Mouse (Mus musculus): ENCODE data around the gene Cemip2.

The Cemip2 gene

DNA sequence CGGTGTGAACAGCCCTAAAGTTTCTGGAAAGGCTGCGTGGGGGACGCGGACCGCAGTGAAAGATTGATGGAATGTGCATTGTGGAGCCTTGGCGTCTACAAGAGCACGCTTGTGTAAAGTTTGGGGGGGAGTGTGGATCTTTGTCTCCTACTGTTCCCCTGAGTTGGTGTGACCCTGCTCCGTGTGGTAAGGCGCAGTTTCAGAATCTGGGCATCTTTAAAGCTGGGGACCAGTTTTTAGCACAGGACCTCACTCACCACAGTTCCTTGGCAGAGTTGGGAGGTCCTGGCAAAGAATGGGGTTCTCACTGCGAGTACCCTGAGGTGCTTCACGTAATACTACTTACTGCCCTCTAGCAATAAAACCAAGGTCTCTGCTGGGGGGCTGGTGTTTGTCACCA lies 964 bp downstream of the Cemip2 start:
- DNase-seq (ENCODE audit: low spot score) = no peak

DNA sequence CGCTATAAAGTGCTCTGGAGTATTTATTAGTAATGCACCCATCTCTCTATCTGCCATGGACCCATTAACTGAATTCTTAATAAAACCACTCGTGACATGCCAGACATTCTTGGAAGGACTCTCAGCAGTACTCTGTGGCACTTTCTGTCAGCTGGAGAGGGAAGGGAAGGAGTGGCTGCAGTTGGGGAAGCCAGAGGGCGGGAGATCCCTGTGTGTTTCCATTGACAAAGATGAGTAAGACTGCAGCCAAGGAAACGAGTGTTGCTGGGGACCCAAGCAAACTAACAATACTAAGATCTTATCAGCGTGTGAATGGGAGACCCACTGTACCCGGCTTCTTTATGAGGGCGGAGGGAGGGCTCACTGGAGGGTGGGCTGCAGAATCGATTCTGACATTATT lies 2.5 kb downstream of the Cemip2 start:
- no peak for DNase-seq (ENCODE audit: low spot score)

DNA sequence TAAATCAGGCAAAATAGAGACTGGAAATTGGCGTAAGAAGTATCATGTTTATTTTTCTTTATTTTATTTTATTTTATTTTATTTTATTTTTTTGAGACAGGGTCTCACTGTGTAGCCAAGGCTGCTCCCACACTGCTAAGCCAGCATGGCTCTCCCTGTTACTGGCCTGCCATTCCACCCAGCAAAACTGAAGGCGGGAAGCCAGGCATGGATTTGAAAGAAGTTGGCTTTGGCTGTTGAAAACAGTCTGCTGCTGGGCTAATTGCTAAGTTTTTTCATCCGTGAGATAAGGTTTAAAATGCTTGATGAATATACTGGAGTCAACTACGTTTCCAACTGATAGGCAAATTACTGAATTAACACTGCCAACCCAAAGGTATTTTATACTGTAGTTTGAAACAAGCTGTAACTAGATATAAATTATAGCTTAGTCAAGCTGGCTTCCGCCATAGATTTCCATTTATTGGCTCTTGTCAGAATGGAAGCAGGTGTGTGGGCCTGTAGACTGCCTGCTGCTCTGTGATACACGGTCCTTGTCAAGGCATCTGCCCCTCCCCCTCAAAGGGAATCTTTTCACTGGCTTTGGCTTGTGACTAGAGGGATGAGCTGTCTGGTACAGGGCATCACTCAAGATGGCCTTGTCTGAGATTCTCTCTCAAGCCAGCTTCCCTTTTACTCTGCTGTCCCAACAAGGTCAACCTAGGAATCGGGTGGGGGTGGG lies 3.1 kb downstream of the Cemip2 start:
- no peak for DNase-seq (ENCODE audit: low spot score)

DNA sequence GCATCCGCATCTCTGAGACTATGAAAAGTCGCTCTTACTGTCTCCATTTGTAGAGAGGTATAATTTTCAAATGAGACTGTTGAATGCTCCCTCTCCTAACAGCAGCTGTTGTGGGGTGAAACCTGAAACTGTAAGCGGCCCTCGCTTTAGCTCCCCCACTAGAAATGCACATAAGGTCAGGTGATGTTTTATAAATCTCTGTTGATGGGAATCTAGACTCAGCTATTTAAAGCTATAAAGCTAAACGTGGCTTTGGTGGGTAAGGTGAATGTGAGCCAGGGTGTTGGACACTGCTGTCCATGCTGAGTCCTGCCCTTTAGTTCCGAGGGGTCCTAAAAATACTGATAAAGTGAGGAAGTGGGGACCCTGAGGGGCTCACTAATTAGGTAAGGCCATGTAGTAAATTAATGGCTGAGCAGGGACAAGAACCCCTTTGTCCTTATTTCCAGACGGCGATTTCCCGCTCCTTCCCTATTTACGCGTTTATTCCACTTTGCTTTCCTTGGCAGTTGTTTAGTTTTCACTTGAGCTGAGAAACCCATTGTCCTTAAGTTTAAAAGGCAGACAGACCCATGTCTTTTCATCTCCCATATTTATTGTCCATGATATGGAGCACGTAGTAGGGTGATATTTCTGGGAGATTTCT lies 3.8 kb downstream of the Cemip2 start:
- no peak for DNase-seq (ENCODE audit: low spot score)

DNA sequence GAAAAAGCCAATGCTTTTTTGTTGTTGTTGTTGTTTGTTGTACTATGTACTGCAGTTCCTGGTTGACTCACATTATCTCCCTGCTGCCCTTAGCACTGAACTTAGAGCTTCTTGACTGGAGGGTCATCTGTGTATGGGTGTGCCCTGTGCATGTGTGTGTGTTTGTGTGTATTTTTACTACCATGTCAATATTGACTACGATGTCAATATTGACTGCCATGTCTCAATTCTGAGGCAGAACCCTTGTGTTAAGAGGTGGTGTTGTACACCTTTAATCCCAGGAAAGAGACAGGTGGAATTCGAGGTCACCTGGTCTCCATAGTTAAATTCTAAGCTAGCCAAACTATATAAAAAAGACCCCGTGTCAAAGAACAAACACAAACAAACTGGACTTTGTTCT lies 5.6 kb downstream of the Cemip2 start:
- DNase-seq (ENCODE audit: low spot score) = no peak

DNA sequence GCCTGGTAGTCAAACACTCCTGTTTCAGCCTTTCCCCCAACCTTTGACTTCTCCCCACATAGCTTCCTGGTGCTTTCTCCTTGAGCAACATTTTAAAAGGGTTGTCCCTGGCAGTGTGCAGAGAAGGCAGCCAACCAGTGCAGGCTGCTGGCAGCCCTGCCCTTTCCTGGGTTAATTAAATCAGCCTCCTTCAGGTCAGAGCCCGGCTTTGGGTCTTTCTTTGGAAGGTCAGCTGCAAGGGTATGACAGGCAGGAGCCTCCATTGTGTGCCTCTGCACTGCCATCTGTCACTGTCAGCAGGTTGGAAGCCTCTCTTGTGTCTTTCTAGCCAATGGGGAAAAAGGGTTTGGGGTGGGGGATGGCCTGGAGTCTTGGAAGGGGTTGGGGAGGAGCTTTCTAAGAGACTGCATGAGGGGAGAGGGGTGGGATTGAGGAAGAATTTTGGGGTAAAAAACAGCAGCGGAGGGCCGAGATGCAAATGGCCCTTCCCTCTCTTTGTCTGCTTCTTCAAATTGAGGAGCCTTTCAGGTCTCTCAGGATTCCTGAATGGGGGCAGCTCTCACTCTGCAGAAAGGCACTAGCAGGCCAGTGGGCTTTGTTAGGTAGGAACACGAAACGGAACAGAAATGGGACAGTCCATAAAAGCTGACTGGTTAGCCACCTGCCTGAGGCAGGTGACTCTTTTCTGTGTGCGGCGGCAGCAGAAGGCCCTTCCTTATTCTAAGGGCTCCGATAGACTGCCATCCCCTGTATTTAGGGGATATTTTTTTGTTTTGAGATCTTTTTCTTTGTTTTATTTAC lies 6.4 kb downstream of the Cemip2 start:
- no peak for DNase-seq (ENCODE audit: low spot score)

DNA sequence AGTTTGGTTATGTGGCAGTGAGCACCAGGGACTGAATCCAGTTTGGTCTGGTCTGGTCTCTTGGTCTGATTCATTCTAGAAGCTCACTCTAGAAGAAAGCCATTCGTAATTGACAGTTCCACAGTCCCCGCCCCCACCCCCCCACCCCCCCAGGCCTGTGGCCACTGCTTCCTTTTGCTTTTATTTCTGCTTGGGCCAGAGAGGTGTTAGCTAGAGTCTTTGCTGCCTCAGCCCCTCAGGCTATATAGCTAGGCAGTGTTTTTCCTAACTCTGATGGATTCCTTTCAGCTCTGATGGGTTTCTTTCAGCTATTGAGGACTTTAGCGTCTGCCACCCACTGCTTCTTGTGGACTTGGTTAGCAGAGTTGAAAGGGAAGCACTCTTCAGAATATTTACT lies 7.0 kb downstream of the Cemip2 start:
- no peak for DNase-seq (ENCODE audit: low spot score)

DNA sequence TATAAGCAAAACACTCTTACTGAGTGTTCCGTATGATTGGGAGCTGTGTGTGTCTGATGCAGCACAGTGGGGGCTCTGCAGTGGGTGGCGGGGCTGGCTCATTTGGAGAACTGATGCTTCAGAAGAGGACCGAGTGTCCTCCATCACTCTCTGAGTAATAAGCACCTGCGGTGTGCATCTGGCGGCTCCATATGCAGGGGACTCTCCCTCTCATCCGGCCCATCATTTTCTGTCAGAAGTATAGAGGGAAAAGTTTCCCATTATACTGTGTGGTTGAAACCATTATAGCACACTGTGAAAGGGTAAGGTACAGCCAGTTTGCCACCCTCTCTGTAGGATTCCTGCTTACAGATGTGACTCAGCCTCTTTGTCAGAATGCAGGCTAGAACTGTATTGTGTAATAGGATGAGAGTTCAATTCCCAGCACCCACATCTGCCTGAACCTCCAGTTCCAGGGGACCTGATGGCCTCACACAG lies 8.9 kb downstream of the Cemip2 start:
- no peak for DNase-seq (ENCODE audit: low spot score)

DNA sequence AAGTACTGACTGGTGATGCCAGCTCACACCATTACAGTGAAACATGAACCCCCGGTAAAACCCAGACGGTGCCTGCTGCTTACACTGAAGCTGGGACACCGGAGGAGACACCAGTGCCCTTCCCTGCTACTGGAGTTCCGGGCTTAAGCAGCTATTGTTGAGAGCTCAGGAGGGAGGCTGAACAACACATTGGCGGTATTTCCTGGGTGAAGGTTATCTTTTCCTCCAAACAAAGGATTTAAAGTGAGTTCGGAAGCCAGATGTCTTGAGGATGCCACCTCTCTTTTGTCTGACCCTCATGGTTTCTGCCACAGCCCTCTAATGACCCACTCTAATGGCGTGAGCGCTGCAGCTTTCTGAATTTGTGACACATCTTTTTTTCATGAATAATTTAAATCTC lies 10.9 kb downstream of the Cemip2 start:
- DNase-seq (ENCODE audit: low spot score) = no peak

DNA sequence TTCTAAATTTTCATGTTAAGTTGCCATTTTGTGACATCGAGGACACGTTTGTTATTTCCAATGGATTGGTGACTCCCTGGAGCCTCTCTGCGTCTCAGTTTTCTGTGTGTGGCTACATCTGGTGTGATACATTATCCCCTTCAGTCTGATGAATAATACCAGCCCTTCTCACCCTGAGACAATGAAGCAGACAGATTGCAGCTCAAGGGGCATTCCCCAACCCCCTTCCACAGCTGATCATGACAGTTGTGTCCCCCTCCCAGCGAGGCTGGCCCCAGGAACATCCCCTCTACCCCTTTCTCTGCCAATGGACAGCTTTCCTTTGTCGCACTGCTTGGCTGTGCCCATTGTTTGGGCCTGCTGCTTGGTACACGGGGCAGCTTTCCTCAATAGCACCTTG lies 11.5 kb downstream of the Cemip2 start:
- no peak for DNase-seq (ENCODE audit: low spot score)

DNA sequence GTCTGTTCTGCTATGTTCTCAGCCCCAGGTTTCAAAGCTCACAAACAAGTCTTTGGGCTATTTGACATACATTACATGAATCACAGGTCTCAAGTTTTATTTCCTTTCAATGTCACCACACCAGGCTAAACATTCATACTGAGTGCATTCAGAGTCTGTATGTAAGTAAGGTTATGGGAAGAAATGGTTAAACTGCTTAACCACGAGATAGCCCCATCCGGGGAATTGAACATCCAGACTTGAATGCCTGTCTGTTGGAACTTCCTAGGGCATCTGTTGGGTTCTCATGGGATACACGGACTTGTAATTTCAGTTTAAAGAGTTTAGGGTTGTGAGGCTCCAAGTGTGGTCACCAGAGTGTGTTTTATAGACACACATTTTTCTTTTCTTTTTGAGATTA lies 13.2 kb downstream of the Cemip2 start:
- DNase-seq (ENCODE audit: low spot score) = no peak

DNA sequence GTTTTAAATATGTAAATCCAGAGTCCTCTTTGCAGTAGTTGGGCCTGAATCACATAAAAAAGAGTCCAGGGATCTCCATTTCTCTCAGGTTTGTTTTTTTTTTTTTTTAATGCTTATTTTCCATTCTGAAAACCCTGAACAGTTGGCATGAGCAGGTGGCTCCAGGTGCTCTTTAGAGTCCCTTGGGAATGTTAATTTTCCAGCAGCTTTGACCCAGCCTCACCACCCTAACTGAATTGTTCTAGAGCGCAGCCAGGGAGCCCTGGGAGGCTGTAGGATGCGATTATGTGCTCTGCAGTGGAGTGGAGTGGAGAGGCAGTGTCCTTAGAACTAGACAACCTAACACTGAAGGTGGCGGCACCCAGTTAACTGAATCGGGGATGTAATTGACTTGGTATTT lies 13.7 kb downstream of the Cemip2 start:
- DNase-seq (ENCODE audit: low spot score) = no peak

DNA sequence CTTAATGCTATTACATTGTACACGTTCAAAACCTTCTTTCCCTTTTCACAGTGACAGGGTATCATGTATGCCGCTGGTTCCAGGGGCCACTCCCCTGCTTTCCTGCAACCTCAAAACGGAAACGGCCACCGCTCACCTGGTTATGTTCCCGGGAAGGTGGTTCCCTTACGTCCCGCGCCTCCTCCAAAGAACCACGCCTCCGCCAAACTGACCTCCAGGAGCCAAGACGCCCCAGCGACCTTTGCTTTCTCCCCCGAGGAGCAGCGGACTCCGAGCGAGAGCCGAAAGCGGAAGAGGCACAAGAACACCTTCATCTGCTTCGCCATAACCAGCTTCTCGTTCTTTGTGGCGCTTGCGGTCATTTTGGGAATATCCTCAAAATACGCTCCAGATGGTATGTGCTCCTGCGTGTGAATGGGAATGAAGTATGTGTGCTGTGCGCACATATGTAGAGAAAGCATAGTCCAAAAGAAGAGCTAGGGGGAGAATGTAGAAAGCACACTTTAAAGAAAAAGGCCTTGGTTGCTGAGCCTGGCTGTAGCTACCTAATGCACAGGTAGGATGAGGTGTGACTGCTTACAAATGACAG lies 14.5 kb downstream of the Cemip2 start:
- DNase-seq (ENCODE audit: low spot score) = no peak

DNA sequence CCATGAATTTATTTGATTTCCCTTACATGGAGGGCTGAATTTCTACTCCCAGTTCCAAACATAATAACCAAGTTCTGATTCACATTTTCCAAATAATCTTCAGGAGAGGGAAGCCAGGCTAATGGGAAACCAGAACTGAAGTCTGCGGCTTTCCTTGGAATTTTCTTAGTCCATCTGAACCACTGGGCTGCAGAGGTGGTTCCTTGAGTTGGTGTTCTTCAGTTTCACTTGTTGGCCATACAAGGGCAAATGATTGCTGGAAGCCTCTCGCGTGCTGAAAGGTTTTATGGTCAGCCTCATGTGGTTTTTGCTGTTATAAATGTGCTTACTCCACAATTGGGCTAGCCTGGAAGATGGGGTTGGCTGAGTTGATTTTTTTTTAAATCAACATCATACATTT lies 16.4 kb downstream of the Cemip2 start:
- no peak for DNase-seq (ENCODE audit: low spot score)

DNA sequence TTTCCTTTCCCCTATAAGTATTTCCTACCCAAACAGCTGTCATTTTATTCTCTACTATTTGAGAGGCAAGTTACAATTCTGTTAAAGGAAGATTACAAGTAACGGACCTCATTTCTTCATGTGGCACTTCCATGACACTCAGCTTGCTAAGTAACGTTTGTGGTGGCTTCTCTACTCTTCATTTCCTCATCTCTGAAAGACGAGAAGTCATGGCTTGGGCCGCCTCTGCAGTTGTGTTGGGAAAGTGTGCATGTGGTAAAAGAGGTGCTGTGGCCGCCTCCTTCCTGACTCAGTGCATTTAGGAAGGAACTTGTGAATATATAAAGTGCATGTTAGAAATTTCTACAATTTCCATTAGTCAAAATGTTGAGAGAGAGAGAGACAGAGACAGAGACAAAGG lies 18.2 kb downstream of the Cemip2 start:
- no peak for DNase-seq (ENCODE audit: low spot score)

DNA sequence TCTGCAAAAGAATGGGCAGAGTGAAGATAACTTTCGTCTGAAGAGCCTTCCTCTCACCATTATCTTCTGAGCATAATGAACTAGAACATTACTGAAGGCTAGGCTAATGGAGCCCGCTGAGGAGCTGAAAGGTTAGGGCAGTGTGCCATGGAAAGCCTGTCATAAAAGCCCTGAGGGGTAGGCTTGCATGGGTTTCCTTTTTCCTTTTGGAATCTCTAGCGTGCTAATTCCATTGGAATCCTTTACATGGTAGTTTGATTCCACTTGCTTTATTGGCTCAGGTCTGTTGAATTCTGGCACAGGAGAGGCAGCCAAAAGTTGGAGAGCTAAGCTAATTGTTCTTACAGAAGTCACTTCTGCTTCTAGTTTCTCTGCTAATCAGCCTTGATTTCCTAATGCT lies 20.6 kb downstream of the Cemip2 start:
- DNase-seq (ENCODE audit: low spot score) = no peak

DNA sequence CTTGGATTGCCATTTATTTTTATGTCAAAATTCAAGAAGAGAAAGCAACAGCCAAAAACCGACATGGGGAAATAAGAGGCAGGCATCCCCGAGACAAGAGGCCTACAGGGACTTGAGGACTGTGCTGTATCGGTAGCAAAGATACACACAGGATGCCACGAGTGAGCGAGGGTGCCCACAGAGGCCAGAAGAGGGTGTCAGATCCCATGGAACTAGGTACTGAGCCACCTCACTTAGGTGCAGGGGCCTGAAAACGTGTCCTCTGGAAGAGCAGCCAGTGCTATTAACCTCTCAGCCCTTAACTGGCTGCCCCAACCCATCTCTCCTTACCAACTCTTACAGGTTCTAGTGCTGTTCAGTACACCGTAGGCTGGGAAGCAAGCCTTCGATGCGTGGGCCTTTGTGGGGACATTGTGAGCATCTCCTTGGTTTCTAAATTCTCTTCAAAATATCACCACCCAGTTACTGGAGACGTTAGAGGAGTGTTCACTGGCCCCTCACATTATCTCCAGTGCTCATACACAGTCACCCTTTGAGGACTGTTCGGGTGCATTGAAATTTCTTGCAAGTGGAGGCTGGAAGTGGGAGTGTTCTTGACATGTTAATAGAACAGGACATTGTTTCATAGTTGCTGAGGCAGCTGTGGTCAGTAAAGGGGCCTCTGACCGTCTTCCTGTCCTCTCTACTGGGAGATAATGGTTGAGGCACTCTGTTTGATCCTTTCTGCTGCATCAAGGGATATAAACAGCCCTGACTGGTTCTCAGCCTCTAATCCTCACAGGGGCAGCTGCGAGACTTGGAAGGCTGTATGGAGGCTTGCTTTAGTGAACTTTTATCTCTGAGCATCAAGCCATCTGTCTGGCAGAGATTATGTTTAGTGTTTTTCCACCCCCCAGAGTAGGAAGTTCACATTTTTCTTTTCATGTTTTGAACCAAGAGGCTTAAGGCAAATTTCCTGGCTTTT lies 21.6 kb downstream of the Cemip2 start:
- DNase-seq (ENCODE audit: low spot score) = no peak

DNA sequence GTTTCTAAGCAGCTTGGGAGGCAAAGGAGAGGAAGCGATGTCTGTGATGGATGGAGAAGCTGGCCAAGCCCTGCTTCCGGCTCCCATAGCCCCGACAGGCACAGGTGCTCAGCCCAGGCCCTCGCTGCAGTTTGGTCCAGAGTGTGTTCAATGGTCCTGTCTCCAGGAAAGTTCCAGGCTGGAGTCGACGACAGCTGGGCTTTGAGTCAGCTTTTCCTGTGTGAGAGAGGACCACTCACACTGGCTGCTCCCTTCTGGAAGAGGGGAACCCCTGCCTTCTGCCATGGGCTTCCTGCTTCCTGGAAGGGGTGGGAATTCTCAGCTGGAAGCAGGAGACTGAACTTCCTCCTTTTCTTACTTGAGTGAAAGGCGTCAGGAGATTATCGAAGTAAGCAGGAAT lies 26.3 kb downstream of the Cemip2 start:
- DNase-seq (ENCODE audit: low spot score) = no peak

DNA sequence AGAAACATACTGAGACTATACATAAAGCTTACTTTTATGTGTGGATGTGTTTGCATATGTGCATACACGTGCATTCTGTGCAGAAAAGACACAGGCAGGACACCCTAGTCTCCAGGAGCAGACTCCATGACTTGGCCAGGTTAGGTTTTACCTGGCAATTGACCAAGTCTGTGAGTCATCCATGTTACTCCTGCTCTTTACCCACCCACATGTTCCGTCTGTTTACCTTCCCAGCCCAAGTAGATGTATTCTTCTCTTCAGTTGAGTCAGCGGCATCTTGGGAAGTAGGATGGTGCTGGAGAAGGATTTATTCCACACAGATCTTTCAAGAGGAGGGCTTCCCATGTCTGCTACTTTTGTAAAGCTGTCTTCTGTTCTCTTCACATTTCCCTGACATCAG lies 27.2 kb downstream of the Cemip2 start:
- no peak for DNase-seq (ENCODE audit: low spot score)

DNA sequence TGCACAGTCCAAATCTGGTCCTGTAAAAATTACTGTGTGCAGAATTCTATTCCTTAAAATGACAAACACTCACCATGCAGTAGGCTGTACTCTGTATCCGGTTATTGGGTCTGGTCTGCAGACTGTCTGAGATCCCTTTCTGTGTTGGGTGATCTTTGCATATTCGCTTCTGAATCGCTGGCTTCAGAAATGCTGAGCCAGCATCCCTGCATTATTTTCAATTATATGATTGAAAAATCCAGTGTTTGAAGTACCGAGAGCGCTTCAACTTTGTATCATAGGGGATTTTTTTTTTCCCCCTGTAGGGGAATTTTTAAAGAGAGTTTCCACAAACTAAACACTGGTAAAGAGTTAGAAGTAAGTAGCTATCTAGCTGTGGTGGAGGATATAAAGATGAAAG lies 32.0 kb downstream of the Cemip2 start:
- no peak for DNase-seq (ENCODE audit: low spot score)

DNA sequence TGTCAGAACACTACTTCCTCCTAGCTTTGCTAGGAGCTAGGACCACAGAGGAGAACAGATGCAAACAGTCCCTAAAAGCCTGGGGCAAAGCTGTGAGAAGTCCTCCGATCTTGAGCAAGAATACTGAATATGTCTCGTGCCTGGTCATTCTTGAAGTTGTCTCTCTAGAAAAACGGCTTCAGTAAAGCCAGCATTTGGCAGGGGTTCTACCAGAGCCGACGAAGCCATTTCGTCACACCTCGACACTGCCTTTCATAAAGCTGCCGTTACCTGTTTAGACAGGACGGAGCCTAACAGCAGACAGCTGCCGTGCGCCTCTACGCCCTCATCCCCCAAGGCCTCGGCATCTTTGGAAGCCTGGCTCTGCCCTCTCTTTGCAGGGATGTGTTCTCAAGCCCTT lies 35.4 kb downstream of the Cemip2 start:
- no peak for DNase-seq (ENCODE audit: low spot score)
